Mouse (Mus musculus) G1E (cell line): ENCODE measurements around the gene Olfr801. TPM values are rescaled to one million over a fixed set of nuclear protein-coding genes. Genes with fewer than 3 reads are reported as not detected.

Source experiments
- ATAC-seq: 2 replicates; pipeline ENCODE4 v1.8.0; 2016; ENCODE audit warnings: mild to moderate bottlenecking; ENCODE audit not compliant: insufficient number of reproducible peaks, poor library complexity, low FRiP score, severe bottlenecking; ENCODE audit errors: extremely low read depth
- DNase-seq: peaks from one replicate; pipeline ENCODE4 v3.0.0; 2012; ENCODE audit warnings: low spot score
- H3K27me3 ChIP-seq: 2 replicates; pipeline ENCODE4 v1.6.1; 2012; ENCODE audit warnings: mild to moderate bottlenecking, low read length, inconsistent platforms; ENCODE audit not compliant: insufficient read depth
- H3K36me3 ChIP-seq: replicated peaks from 2 replicates; pipeline ENCODE3; 2012; ENCODE audit warnings: mild to moderate bottlenecking, inconsistent platforms
- H3K4me1 ChIP-seq: 2 replicates; pipeline ENCODE4 v1.6.1; 2012; ENCODE audit warnings: low read depth, low read length, inconsistent platforms, mixed read lengths; ENCODE audit not compliant: insufficient read depth
- H3K4me3 ChIP-seq: 2 replicates; pipeline ENCODE4 v1.5.1; 2012; ENCODE audit warnings: low read depth, mild to moderate bottlenecking, inconsistent platforms, low read length, moderate library complexity, mixed read lengths
- H3K9me3 ChIP-seq: replicated peaks from 2 replicates; pipeline ENCODE4 v1.6.1; 2012; ENCODE audit warnings: inconsistent platforms
- CTCF ChIP-seq: IDR thresholded peaks from 2 replicates; pipeline ENCODE4 v1.5.1; 2012; ENCODE audit warnings: low read depth, low read length, inconsistent platforms, mixed read lengths
- GATA1 ChIP-seq: IDR thresholded peaks from 2 replicates; pipeline ENCODE4 v1.6.1; 2012; ENCODE audit warnings: borderline replicate concordance, low read length, inconsistent platforms, mixed read lengths
- GATA2 ChIP-seq: IDR thresholded peaks from 2 replicates; pipeline ENCODE4 v1.6.1; 2012; ENCODE audit warnings: low read depth, low read length, inconsistent platforms, borderline replicate concordance
- POLR2AphosphoS5 ChIP-seq: IDR thresholded peaks from 2 replicates; pipeline ENCODE4 v1.6.1; 2012; ENCODE audit warnings: low read depth, low read length, inconsistent platforms; ENCODE audit not compliant: insufficient replicate concordance
- TAL1 ChIP-seq: conservative IDR thresholded peaks from 2 replicates; pipeline ENCODE4 v1.6.1; 2012; ENCODE audit warnings: low read depth, low read length, inconsistent platforms, mixed read lengths
- polyA plus RNA-seq: library from polyadenylated mRNA; stranded (reverse); fragments of >175 nt; gene quantifications from 2 replicates; pipeline ENCODE4 v1.2.3, GENCODE M21; 2012
- total RNA-seq, 2 experiments: library from RNA; stranded (forward) in 1 of 2; stranded (reverse) in 1 of 2; fragments of 200-1000 nt in 1 of 2; fragments of >200 nt in 1 of 2; fragmentation: Nextera tagmentation in 1 of 2; gene quantifications; 2 replicates each; pipeline ENCODE4 v1.2.3; 2014 to 2017

The Olfr801 gene
- total and polyA plus RNA-seq, 3 experiments: 0.16 TPM; not detected in 2

- DNase-seq (no peak), ATAC-seq (no peak)
- no peaks in the 10 kb centered on the region for H3K4me1 ChIP-seq
- H3K36me3 ChIP-seq: no peaks in the 10 kb centered on the region
- no peaks in the 10 kb centered on the region for H3K27me3 ChIP-seq
- TF ChIP-seq GATA2 (no peak), GATA1 (no peak), CTCF (no peak), TAL1 (no peak)
- H3K4me3 ChIP-seq: no peak within 1 kb of the TSS
- H3K9me3 ChIP-seq: no peaks in the 10 kb centered on the region
Measured at GRCm38 (mm10) chr10:129637184-129637583, 36.5 kb downstream of the Olfr801 start, which contains the start of gene Olfr799. Gene Olfr799, plus strand, starts transcription at chr10:129637484.

GRCm38 (mm10) chr10:129627834-129628233 lies 45.8 kb downstream of the Olfr801 start, which contains the start of gene Olfr798:
Gene Olfr798, minus strand, starts transcription at chr10:129627934.
- no peak for ATAC-seq
- TF ChIP-seq TAL1: no peak
- TF ChIP-seq CTCF: no peak
- no peak for TF ChIP-seq POLR2AphosphoS5
- TF ChIP-seq GATA2: no peak
- no peak for TF ChIP-seq GATA1

GRCm38 (mm10) chr10:129623251-129623650 lies 50.4 kb downstream of the Olfr801 start:
- ATAC-seq: no peak
- TF ChIP-seq TAL1 (no peak), GATA1 (no peak), POLR2AphosphoS5 (no peak), CTCF (no peak), GATA2 (no peak)

More at GRCm38 (mm10) chr10:129627834-129628233, 45.8 kb downstream of the Olfr801 start, which contains the start of gene Olfr798:
- no peak for DNase-seq
- Histone ChIP-seq H3K4me1 (no peaks in the 10 kb centered on the region), H3K9me3 (no peaks in the 10 kb centered on the region), H3K36me3 (no peaks in the 10 kb centered on the region), H3K27me3 (no peaks in the 10 kb centered on the region), H3K4me3 (no peak within 1 kb of the TSS)

GRCm38 (mm10) chr10:129621724-129622123 lies 51.9 kb downstream of the Olfr801 start:
- ATAC-seq: no peak; the same call in 1 of the 2 replicates
- H3K9me3 ChIP-seq: no peaks in the 10 kb centered on the region
- no peaks in the 10 kb centered on the region for H3K4me1 ChIP-seq
- no peaks in the 10 kb centered on the region for H3K36me3 ChIP-seq
- DNase-seq: no peak
- no peak overlapping the region for H3K4me3 ChIP-seq
- no peaks in the 10 kb centered on the region for H3K27me3 ChIP-seq
- no peak for TF ChIP-seq GATA2
- TF ChIP-seq GATA1: no peak
- no peak for TF ChIP-seq CTCF
- TF ChIP-seq TAL1: no peak
- TF ChIP-seq POLR2AphosphoS5: no peak

More at GRCm38 (mm10) chr10:129623251-129623650, 50.4 kb downstream of the Olfr801 start:
- H3K36me3 ChIP-seq: no peaks in the 10 kb centered on the region
- H3K27me3 ChIP-seq: no peaks in the 10 kb centered on the region
- DNase-seq: no peak
- H3K4me3 ChIP-seq: no peak overlapping the region
- H3K4me1 ChIP-seq: no peaks in the 10 kb centered on the region
- no peaks in the 10 kb centered on the region for H3K9me3 ChIP-seq

Other genes starting within 250 kb of the Olfr801 start
Only the 20 nearest of the 27 such genes appear.
- gene Olfr790, start 175.4 kb downstream of the Olfr801 start, total RNA-seq (2014; fragmentation: Nextera tagmentation): not detected in 2 replicates
- 0.11 TPM in 1 of 2 replicates, not detected in the other for gene Olfr790, start 175.4 kb downstream of the Olfr801 start, total RNA-seq (2017)
- not detected in 2 replicates for gene Olfr790, start 175.4 kb downstream of the Olfr801 start, polyA plus RNA-seq
- not detected in 2 replicates for gene Olfr791, start 152.1 kb downstream of the Olfr801 start, total RNA-seq (2014; fragmentation: Nextera tagmentation)
- 0.05 and 0.29 TPM in 2 replicates for gene Olfr791, start 152.1 kb downstream of the Olfr801 start, total RNA-seq (2017)
- gene Olfr791, start 152.1 kb downstream of the Olfr801 start, polyA plus RNA-seq: not detected in 2 replicates
- not detected in 2 replicates for gene Olfr792, start 134.7 kb downstream of the Olfr801 start, total RNA-seq (2014; fragmentation: Nextera tagmentation)
- not detected in 2 replicates for gene Olfr792, start 134.7 kb downstream of the Olfr801 start, total RNA-seq (2017)
- gene Olfr792, start 134.7 kb downstream of the Olfr801 start, polyA plus RNA-seq: not detected in 2 replicates
- gene Olfr794, start 106.2 kb downstream of the Olfr801 start, total RNA-seq (2014; fragmentation: Nextera tagmentation): not detected in 2 replicates
- 0.27 TPM in 1 of 2 replicates, not detected in the other for gene Olfr794, start 106.2 kb downstream of the Olfr801 start, total RNA-seq (2017)
- not detected in 2 replicates for gene Olfr794, start 106.2 kb downstream of the Olfr801 start, polyA plus RNA-seq
- gene Olfr796, start 61.3 kb downstream of the Olfr801 start, total RNA-seq (2014; fragmentation: Nextera tagmentation): not detected in 2 replicates
- gene Olfr796, start 61.3 kb downstream of the Olfr801 start, total RNA-seq (2017): 0.22 and 0.23 TPM in 2 replicates
- gene Olfr796, start 61.3 kb downstream of the Olfr801 start, polyA plus RNA-seq: not detected in 2 replicates
- gene Olfr798, start 45.9 kb downstream of the Olfr801 start, total RNA-seq (2014; fragmentation: Nextera tagmentation): not detected in 2 replicates
- gene Olfr798, start 45.9 kb downstream of the Olfr801 start, total RNA-seq (2017): 0.06 TPM in 1 of 2 replicates, not detected in the other
- gene Olfr798, start 45.9 kb downstream of the Olfr801 start, polyA plus RNA-seq: not detected in 2 replicates
- gene Olfr799, start 36.4 kb downstream of the Olfr801 start, total RNA-seq (2014; fragmentation: Nextera tagmentation): not detected in 2 replicates
- 0.05 TPM in 1 of 2 replicates, not detected in the other for gene Olfr799, start 36.4 kb downstream of the Olfr801 start, total RNA-seq (2017)
- gene Olfr799, start 36.4 kb downstream of the Olfr801 start, polyA plus RNA-seq: not detected in 2 replicates
- not detected in 2 replicates for gene Olfr800, start 16.2 kb downstream of the Olfr801 start, total RNA-seq (2014; fragmentation: Nextera tagmentation)
- 0.12 and 0.27 TPM in 2 replicates for gene Olfr800, start 16.2 kb downstream of the Olfr801 start, total RNA-seq (2017)
- not detected in 2 replicates for gene Olfr800, start 16.2 kb downstream of the Olfr801 start, polyA plus RNA-seq
- not detected in 2 replicates for gene Olfr802, start 14.3 kb upstream of the Olfr801 start, total RNA-seq (2014; fragmentation: Nextera tagmentation)
- 0.05 and 0.17 TPM in 2 replicates for gene Olfr802, start 14.3 kb upstream of the Olfr801 start, total RNA-seq (2017)
- gene Olfr802, start 14.3 kb upstream of the Olfr801 start, polyA plus RNA-seq: not detected in 2 replicates
- gene Olfr803, start 20.4 kb upstream of the Olfr801 start, total RNA-seq (2014; fragmentation: Nextera tagmentation): not detected in 2 replicates
- gene Olfr803, start 20.4 kb upstream of the Olfr801 start, total RNA-seq (2017): 0.05 TPM in 1 of 2 replicates, not detected in the other
- not detected in 2 replicates for gene Olfr803, start 20.4 kb upstream of the Olfr801 start, polyA plus RNA-seq
- not detected in 2 replicates for gene Olfr804, start 29.3 kb upstream of the Olfr801 start, total RNA-seq (2014; fragmentation: Nextera tagmentation)
- under 0.01 and 0.22 TPM in 2 replicates for gene Olfr804, start 29.3 kb upstream of the Olfr801 start, total RNA-seq (2017)
- gene Olfr804, start 29.3 kb upstream of the Olfr801 start, polyA plus RNA-seq: not detected in 2 replicates
- not detected in 2 replicates for gene Olfr805, start 55.5 kb upstream of the Olfr801 start, total RNA-seq (2014; fragmentation: Nextera tagmentation)
- 0.06 and 0.16 TPM in 2 replicates for gene Olfr805, start 55.5 kb upstream of the Olfr801 start, total RNA-seq (2017)
- not detected in 2 replicates for gene Olfr805, start 55.5 kb upstream of the Olfr801 start, polyA plus RNA-seq
- gene Olfr806, start 68.1 kb upstream of the Olfr801 start, total RNA-seq (2014; fragmentation: Nextera tagmentation): not detected in 2 replicates
- 0.05 and 0.06 TPM in 2 replicates for gene Olfr806, start 68.1 kb upstream of the Olfr801 start, total RNA-seq (2017)
- not detected in 2 replicates for gene Olfr806, start 68.1 kb upstream of the Olfr801 start, polyA plus RNA-seq
- not detected in 2 replicates for gene Olfr807, start 83.9 kb upstream of the Olfr801 start, total RNA-seq (2014; fragmentation: Nextera tagmentation)
- gene Olfr807, start 83.9 kb upstream of the Olfr801 start, total RNA-seq (2017): 0.23 TPM in 1 of 2 replicates, not detected in the other
- not detected in 2 replicates for gene Olfr807, start 83.9 kb upstream of the Olfr801 start, polyA plus RNA-seq
- not detected in 2 replicates for gene Olfr808, start 91.6 kb upstream of the Olfr801 start, total RNA-seq (2014; fragmentation: Nextera tagmentation)
- gene Olfr808, start 91.6 kb upstream of the Olfr801 start, total RNA-seq (2017): 0.12 and 0.22 TPM in 2 replicates
- not detected in 2 replicates for gene Olfr808, start 91.6 kb upstream of the Olfr801 start, polyA plus RNA-seq
- gene Olfr809, start 100.8 kb upstream of the Olfr801 start, total RNA-seq (2014; fragmentation: Nextera tagmentation): not detected in 2 replicates
- 0.27 TPM in 1 of 2 replicates, not detected in the other for gene Olfr809, start 100.8 kb upstream of the Olfr801 start, total RNA-seq (2017)
- not detected in 2 replicates for gene Olfr809, start 100.8 kb upstream of the Olfr801 start, polyA plus RNA-seq
- not detected in 2 replicates for gene Olfr810, start 121.1 kb upstream of the Olfr801 start, total RNA-seq (2014; fragmentation: Nextera tagmentation)
- gene Olfr810, start 121.1 kb upstream of the Olfr801 start, total RNA-seq (2017): 0.05 and 0.06 TPM in 2 replicates
- gene Olfr810, start 121.1 kb upstream of the Olfr801 start, polyA plus RNA-seq: not detected in 2 replicates
- gene Olfr811, start 130.5 kb upstream of the Olfr801 start, total RNA-seq (2014; fragmentation: Nextera tagmentation): not detected in 2 replicates
- 0.12 and 0.16 TPM in 2 replicates for gene Olfr811, start 130.5 kb upstream of the Olfr801 start, total RNA-seq (2017)
- not detected in 2 replicates for gene Olfr811, start 130.5 kb upstream of the Olfr801 start, polyA plus RNA-seq
- not detected in 2 replicates for gene Olfr812, start 172.2 kb upstream of the Olfr801 start, total RNA-seq (2014; fragmentation: Nextera tagmentation)
- gene Olfr812, start 172.2 kb upstream of the Olfr801 start, total RNA-seq (2017): not detected in 2 replicates
- gene Olfr812, start 172.2 kb upstream of the Olfr801 start, polyA plus RNA-seq: not detected in 2 replicates
- not detected in 2 replicates for gene Olfr813, start 181.5 kb upstream of the Olfr801 start, total RNA-seq (2014; fragmentation: Nextera tagmentation)
- 0.22 and 0.35 TPM in 2 replicates for gene Olfr813, start 181.5 kb upstream of the Olfr801 start, total RNA-seq (2017)
- not detected in 2 replicates for gene Olfr813, start 181.5 kb upstream of the Olfr801 start, polyA plus RNA-seq